Mouse (Mus musculus) brain, adult 10 weeks (tissue): ENCODE results near the gene Nup98. TPM values are rescaled to one million over a fixed set of nuclear protein-coding genes. Genes with fewer than 3 reads are reported as not detected.

Experiments
- polyA plus RNA-seq: library from polyadenylated mRNA; stranded (reverse); fragments of 350-450 nt; fragmentation: Illumina TruSeq; extraction: RNeasy Lipid Tissue Mini Kit (QIAGEN cat#74804); gene quantifications from one replicate; pipeline ENCODE4 v1.2.3, GENCODE M21; 2015; ENCODE audit warnings: low read depth, low replicate concordance

Nup98 gene
- 16.7 TPM for polyA plus RNA-seq

DNA sequence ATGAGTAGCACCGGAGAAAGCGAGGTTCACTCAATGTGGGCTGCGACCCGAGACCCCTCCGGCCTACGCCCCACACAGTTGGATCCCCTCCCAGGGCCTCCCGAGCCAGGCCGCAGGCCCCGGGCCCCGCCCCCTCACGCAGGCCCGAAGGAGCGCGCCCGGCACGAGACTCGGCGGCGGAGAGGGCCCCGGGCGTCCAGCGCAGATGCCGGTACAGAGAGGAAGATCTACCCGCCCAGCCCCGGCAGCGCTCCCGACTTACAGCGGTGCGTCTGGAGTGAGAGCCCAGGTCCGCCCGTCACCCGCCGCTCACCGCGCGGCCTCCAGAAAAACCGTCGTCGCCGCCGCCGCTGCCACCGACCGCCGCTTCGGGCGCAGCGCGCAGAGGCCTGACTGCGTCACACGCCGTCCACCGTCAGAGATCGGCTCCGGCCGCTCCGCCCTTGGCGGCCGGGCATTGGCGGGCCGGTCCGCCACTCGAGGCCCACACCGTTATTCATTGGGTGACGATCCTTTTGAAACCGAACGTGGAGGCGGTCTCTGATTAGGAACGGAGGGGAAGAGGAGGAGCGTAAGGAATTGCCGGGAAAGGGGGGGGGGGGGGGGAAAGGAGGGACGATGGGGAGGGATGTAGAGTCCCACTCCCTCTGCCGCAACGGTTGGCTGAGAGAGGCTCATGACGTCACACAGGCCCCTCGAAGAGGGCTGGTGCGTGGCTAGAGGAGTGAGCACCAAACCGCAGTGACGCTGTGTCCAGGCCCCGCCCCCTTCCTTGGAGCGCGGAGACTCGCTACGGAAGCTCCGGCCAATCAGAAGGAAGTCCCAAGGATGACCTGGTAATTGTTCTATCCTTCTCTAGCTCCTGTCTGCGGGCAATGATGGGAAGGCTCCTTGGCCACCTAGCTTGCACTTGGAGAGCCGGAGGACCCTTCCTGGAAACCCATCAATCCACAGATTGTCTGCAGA is at the start of gene Nup98, which contains the start of gene Pgap2:
Nup98 (minus strand) TSS at position 421 of the 966 bp plus-strand sequence.
Pgap2 (plus strand) TSS at position 453 of the 966 bp plus-strand sequence.

GRCm38 (mm10) chr7:102255954-102256353 is 46.0 kb upstream of the Nup98 start, which contains the start of gene Rhog:
TSS of gene Rhog (minus strand) at chr7:102256054.

DNA sequence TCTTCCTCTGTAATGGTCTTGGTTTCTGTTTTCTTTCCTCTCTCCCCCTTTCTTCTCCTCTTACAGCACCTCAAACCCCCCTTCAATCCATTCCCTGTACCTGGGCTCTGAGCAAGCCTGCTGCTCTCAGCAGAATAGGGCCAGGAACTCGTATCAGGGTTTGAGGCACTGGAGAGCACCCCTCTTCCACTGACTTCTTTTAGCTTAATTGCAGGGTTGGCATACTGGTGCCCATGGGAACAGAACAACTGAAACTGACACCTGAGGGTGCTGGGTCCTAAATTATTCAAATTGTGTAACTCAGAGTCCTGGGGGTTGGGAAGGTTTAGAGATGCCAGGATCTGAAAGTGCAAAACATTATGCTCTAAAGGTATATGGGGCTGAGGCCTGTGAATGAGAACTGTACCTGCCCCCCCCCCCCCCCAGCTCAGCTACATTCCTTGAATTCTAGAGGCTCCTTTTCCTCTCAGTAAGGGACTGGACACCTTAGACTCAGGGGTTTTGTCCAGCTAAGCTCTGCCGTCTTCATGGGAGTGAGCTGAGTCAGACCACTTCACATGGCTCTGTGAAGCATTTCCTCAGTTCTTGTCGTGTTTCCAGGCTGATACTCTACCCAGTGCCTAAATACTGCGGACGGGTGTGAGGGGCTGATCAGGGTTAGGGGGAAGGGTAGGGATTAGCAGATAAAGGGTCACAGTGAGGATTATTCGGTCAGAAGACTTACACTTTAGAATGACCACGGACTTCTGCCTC is 93.2 kb downstream of the Nup98 start, which contains the start of gene Chrna10:
Chrna10 (minus strand) TSS at position 250 of the 753 bp plus-strand sequence.

DNA sequence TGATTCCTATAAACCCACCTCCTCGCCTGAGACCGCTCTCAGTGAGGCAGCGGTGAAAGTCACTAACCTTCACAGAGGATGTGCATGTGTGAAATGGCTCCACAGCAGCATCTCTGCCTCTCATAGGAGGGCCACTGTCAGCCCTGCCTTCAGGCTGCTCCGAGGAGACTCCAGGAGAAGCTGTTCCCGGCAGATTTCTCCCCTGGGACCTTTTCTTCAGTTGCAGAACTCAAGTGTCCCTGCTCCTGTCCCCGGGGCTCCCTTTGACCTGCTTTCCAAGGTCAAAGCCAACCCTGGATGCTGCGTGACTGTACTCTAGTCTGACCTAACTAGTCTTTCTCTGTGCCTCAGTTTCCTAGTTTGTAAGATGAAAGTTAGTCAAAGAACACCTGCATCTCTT is 100.8 kb downstream of the Nup98 start, which contains the start of gene Art5:
Art5 (minus strand) TSS at position 319 of the 400 bp plus-strand sequence.

DNA sequence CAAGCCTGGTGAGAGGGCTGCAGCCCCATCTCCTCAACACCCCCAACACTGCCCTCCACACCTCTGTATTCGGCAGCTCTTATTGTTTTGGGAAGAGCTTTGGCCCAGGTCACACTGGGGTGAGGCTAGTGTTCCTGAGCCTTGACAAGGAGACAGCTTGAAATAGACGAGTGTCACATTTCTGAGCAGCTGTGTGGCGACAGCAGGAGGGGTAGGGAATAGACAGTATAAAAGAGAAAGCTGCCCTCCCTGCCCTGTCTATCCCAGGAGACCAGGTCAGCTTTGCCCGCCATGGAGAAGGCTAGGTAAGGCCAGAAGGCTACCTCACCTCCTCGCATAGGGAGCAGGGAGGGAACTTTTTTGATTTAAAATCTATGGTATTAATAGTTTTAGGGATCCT is 108.5 kb downstream of the Nup98 start, which contains the start of gene Art1:
Art1 (plus strand) TSS at position 257 of the 400 bp plus-strand sequence.

GRCm38 (mm10) chr7:102082816-102083215 is 127.2 kb downstream of the Nup98 start, which contains the start of gene Trpc2:
TSS of gene Trpc2 (plus strand) at chr7:102083116.

Other genes with a start within 250 kb of the Nup98 start
- gene Il18bp, start 191.5 kb downstream of the Nup98 start, polyA plus RNA-seq: 6.8 TPM
- 45.0 TPM for gene Rnf121, start 144.7 kb downstream of the Nup98 start, polyA plus RNA-seq
- 21.7 TPM for gene Xndc1, start 144.7 kb downstream of the Nup98 start, polyA plus RNA-seq
- gene Xntrpc, start 144.5 kb downstream of the Nup98 start, polyA plus RNA-seq: 1.3 TPM
- 0.37 TPM for gene Trpc2, start 127.1 kb downstream of the Nup98 start, polyA plus RNA-seq
- gene Art1, start 108.4 kb downstream of the Nup98 start, polyA plus RNA-seq: not detected
- 0.40 TPM for gene Art5, start 100.7 kb downstream of the Nup98 start, polyA plus RNA-seq
- not detected for gene Chrna10, start 93.3 kb downstream of the Nup98 start, polyA plus RNA-seq
- 30.4 TPM for gene Pgap2, start within 50 bp of the Nup98 start, polyA plus RNA-seq
- gene Rhog, start 45.9 kb upstream of the Nup98 start, polyA plus RNA-seq: 49.4 TPM
- gene Stim1, start 57.6 kb upstream of the Nup98 start, polyA plus RNA-seq: 58.6 TPM
- gene Rrm1, start 231.5 kb upstream of the Nup98 start, polyA plus RNA-seq: 15.0 TPM